Mouse (Mus musculus): ENCODE data around the gene Mapk8ip3.

Gene Mapk8ip3

GRCm38 (mm10) chr17:24902124-24902523 lies 34.7 kb downstream of the Mapk8ip3 start:
- no peak for DNase-seq (ENCODE audit: low spot score in 2 of 2)

GRCm38 (mm10) chr17:24900014-24900413 lies 36.8 kb downstream of the Mapk8ip3 start:
- no peak for DNase-seq (ENCODE audit: low spot score in 2 of 2)

DNA sequence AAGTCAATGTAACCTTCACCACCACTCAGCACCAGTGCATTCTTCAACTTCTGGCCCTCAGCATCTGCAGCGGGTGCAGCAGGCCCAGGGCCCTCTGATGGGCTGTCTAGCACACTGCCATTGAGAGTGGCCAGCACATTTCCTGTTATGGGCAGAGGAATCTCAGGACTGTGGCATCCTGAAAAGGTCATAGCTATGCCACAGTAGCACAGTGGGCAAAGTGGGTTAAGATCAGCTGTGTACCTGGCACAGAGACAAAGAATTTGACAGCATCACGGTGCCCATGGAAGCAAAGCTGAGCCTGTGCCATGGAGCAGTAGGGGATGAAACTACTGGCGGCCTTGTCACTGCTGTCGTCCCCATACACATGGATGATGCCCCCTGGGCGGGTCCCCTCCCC lies 37.6 kb downstream of the Mapk8ip3 start:
- no peak for DNase-seq (ENCODE audit: low spot score in 2 of 2)

DNA sequence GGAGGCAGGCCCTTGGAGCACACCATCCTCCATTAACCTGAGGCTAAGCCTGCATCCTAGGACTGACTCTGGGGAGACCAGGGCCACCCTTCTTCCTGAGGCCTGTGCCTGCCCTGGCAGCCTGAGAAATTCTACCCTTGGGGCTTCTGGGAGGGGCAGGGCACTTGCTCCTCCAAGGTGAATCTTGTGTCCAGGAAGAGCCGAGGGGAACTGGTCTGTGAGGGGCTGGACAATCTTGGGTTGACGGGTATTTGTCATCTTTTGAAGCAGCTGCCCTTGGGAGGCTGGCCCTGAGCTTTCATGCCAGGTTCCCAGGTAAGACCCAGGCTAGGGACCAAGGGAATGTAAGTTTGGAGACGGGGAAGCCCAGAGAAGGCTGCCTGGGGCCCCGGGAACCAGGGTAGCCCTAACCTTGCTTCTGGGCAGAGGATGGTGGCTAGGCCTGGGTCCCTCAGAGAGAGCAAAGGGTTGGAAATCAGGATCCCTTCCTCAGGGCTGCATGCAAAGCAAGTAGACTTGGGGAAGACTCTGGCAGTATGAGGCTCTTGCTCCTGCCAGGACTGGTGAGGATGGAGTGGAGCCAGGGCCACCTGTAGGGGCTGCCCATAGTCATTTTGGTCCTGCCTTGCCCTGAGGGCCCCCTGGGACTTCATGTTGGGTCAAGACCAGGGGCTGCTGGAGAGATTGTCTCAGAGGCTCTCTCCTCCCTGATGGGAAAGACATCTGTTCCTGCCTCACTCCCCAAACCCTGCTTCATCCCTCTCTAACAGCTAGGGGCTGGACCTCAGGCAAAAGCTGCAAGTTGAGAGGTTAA lies 38.5 kb downstream of the Mapk8ip3 start:
- DNase-seq (ENCODE audit: low spot score in 2 of 2), result no peak

DNA sequence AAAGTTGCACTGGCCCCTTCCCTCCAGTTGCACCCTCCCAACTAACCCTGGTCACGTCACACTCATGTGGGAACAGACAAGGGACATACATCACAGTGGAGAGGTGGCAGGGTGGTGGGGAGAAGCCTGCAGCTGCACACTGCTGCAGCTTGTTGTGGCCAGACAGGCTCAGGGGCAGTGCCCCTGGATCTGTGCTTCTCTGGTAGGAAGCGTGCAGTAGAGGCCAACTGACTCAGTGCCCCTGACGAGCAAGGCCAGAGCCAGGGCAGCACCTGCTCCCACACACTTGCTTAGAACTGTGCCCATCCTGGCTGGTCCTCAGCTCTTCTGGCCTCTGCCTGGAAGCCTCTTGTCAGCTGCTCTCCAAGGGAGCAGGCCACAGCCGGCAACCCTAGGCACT lies 39.2 kb downstream of the Mapk8ip3 start:
- DNase-seq (ENCODE audit: low spot score in 2 of 2), result no peak

DNA sequence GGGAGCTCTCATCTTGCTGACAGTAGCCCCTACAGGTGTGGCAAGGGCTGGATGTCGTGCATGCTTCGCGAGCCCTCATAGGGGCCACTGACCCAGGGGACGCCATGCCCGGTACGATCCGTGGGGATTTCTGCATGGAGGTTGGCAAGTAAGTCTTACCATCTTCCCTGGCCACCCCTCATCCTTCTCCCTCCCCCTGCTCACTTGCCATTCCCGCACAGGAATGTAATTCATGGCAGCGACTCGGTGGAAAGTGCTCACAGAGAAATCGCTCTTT lies 39.8 kb downstream of the Mapk8ip3 start:
- DNase-seq (ENCODE audit: low spot score in 2 of 2), result no peak

DNA sequence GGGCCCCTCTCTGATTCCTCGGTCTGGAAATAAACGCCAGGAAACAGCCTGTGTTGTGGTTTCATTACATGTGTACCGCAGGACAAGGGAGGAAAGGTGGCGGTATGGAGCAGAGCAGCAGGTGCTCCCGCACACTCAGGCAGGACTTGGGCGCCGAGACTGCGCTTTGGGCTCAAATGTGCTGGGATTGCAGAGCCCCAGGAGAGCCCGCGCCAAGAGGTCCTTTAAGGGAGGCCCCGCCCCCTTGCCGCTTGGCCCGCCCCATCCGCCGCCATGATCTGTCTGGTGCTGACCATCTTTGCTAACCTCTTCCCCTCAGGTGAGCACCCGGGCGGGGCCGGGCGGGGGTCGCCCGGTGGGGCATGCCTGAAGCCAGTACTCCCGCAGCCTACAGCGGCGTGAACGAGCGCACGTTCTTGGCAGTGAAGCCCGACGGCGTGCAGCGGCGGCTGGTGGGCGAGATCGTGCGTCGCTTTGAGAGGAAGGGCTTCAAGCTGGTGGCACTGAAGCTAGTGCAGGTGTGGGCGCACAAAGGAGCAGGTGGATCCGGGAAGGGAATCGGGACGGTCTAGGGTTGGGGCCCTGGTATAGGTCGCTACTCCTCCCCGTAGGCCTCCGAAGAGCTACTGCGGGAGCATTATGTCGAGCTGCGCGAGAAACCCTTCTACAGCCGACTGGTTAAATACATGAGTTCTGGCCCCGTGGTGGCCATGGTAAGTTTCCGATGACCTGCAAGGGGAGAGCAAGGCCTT lies 40.4 kb downstream of the Mapk8ip3 start, which contains the start of gene Nme3:
Nme3 (plus strand) TSS at position 260 of the 752 bp plus-strand sequence.
- DNase-seq (ENCODE audit: low spot score in 2 of 2), result peak; percentile 70 to 77

DNA sequence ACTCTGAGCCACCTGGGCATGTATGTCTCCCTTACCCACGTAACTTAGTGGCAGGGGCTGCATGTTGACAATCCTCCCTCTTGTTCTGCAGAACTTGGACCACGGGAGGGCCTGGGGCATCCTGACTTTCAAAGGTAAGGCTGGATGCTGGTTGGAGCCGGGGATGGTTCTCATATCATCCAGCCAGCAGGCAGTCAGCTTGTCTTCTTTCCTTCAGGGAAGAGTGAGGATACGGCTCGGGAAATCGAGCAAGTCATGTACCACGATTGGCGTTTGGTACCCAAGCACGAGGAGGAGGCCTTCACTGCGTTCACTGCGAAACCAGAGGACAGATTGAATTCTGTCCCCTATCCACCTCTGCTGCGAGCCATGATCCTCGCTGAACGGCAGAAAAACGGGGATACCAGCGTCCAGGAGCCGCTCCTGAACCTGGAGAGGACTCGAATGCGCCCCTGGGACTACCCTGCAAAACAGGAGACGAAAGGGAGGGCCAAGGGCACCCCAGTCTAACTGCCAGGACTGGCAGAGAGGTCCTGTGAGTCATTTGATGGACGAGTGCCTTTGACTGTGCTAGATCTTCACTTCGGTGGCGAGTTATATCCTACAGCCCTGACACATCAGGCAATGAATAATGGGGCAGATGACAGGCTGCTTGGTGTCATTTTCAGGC lies 41.1 kb downstream of the Mapk8ip3 start:
- DNase-seq (ENCODE audit: low spot score in 2 of 2), result no peak

- peak; percentile 85 to 90 for DNase-seq (ENCODE audit: low spot score in 2 of 2)
These were observed 41.7 kb downstream of the Mapk8ip3 start, which contains the start of the genes Eme2 and Mrps34 for GRCm38 (mm10) chr17:24894995-24895547. TSS of gene Eme2 (minus strand) at chr17:24895087. TSS of gene Mrps34 (plus strand) at chr17:24895116.

DNA sequence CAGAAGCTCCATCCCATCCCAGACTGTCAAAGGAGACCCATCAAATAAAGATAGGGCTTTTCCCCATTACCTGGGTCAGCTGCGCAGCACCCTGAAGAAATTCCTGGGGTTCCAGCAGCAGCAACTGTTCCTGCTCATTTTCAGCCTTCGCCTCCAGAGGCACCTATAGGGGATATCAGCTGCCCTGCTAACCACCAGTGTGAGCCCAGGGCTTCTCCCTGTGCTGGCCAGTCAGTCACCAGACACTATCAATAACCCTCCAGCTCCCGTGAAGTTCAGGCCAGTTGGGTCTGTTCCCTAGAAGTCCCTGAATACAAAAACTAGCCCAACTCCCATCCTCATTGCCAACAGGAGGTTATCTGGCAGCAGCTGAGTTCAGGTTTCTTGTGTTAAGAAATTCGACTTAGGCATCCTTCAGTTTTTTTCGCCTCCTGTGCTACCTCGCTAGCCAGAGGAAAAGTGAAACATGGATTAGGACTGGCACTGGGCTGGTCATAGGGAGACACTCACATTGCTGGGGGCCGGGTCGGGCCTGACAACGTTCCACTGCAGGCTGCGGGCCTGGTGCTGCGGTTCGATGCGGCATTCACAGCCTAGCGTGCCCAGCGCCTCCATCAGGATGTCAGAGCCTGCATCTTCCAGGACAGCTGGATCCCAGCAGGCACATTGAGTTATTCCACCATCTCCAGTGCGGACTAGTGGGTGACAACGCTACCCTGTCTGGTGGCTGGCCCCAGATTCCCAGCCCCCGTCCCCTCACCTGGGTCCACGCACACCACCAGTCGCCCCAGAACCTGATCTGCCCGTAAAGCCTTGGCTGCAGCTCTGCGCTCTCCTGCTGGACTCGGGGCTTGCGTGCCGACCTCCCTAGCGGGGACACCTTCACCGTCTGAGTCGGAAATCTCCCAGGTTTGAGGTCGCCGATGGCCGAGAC lies 42.4 kb downstream of the Mapk8ip3 start:
- DNase-seq (ENCODE audit: low spot score in 2 of 2), result no peak

DNA sequence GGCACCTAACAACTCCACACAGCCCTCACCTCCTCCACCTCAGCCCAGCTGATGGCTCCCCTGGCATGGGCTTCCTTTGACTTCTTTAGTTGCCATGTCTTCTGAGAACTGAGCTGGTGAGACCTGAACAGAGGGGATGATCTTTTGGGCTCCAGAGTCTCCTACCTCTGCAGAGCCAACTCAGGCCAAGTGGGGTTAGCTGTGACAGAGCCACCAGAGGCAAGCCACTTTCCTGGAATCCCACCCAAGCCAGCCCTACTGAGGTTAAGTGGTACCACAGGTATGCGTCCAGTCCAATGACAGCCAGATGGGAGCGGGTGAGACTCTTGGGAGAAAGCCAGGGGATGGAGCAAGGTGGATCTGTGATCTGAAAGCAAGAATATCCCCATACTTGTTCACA lies 43.5 kb downstream of the Mapk8ip3 start:
- DNase-seq (ENCODE audit: low spot score in 2 of 2), result no peak

GRCm38 (mm10) chr17:24892785-24893184 lies 44.0 kb downstream of the Mapk8ip3 start:
- DNase-seq (ENCODE audit: low spot score in 2 of 2), result no peak

- no peak for DNase-seq (ENCODE audit: low spot score in 2 of 2)
These were observed 45.5 kb downstream of the Mapk8ip3 start for GRCm38 (mm10) chr17:24891321-24891720.

- no peak for DNase-seq (ENCODE audit: low spot score in 2 of 2)
These were observed 46.4 kb downstream of the Mapk8ip3 start for GRCm38 (mm10) chr17:24890151-24891092.

DNA sequence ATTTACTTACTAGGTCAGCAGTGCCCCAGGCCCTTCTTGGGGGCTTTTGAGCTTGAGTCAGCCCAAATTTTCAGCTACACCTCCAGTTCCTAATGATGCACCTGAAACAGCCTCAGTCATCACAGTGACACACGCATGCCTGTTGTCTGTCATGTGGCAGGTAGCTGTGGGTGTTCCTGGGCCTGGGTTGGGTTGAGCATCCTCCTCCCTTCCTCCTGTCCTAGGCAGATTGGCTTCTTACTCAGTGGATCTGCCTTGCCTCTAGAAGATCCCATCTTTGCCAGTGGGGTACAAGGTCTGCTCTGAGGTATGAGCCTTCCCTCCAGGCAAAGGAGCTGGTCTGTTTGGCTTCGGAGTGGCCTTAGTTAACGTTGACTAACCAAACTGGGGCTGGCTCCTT lies 47.9 kb downstream of the Mapk8ip3 start:
- no peak for DNase-seq (ENCODE audit: low spot score in 2 of 2)

DNA sequence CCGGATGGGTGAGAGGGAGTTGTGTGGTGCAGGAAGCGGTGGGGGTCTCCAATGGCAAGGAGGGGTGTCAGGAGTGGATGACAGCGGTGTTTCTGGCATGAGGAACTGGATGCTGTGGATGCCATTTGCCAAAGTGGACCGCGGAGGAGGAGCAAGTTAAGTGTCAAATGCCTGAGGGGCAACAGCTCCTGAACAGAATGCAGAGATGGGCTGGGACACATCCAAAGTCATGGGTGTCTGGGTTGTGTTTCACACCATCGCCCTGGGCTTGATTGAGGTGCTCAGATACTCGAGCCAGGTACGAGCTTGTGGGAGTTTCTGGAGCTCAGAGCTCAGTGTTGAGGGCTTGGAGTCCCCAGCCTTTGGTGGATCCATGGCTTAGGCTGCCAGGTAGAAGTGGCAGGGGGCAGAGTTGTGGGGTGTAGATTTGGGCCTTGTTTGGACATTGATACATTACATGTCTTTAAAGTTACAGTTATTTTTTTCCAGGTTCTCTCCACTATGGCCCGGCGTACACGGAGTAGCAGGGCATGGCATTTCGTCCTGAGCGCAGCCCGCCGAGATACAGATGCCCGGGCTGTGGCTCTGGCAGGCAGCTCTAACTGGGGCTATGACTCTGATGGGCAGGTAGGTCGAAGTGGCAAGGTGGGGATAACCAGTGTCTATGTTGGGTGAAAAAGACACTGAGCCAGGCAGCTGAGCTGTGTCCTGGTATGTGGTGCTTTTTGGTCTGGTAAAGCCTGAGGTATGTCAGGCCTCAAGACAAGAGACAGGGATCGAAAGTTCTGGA lies 49.3 kb downstream of the Mapk8ip3 start:
- no peak for DNase-seq (ENCODE audit: low spot score in 2 of 2)

- DNase-seq (ENCODE audit: low spot score in 2 of 2), result peak in 1 of 2 experiments; percentile 57
These were observed 49.9 kb downstream of the Mapk8ip3 start for GRCm38 (mm10) chr17:24886932-24887271.

DNA sequence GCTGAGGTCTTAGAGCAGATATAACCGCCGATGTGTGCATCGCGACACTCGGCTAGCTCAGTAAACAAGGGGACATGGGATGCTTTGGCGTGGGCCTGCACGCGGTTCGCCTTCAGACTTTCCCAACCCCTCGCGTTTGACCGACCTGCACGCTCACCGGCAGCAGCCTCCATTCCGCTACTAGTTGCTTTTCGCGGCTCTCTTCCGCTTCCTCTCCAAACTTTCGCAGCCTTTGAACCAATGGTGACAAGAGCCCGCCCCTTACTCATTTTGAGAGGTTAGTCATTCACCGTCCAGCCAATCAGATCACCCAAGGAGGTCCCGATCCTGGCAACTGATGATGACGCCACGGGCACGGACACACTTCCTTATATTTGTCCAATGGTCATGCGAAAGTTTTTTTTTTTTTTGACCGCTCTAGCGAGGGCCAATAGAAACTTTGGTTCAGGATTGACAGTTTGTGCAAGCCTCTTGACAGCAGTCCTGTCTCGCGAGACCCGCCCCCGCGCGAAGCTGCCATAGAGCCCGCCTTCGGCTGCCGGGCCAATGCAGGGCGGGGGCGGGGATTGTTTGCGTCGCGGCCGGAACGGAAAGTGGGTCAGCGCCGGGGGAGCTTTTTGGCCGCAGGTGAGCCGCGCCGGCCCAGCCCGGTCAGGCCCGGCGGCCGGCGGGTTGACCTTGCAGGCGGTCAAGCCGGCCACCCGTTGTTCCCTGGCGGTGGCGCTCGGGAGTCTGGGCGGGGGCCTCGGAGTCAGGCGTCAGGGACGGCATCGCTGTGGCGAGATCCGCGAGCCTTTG lies 50.4 kb downstream of the Mapk8ip3 start, which contains the start of the genes Nubp2 and Spsb3:
Nubp2 (minus strand) TSS at position 216 of the 798 bp plus-strand sequence.
Spsb3 (plus strand) TSS at position 510 of the 798 bp plus-strand sequence.
- DNase-seq (ENCODE audit: low spot score in 2 of 2), result peak; percentile 99 to 100

All from right cerebral cortex, adult 2 months (tissue).